Mouse (Mus musculus) central nervous system, embryonic 14 days (tissue): ENCODE results near the gene Col9a1. TPM values are rescaled to one million over a fixed set of nuclear protein-coding genes. Genes with fewer than 3 reads are reported as not detected.

Experiments used
- polyA plus RNA-seq: library from polyadenylated mRNA; depleted of rRNA; stranded (reverse); fragments of >200 nt; gene quantifications from 2 replicates; pipeline ENCODE4 v1.2.3, GENCODE M21; 2012; rRNA removed

Col9a1 gene
- polyA plus RNA-seq, result 6.2 and 91.1 TPM in 2 replicates

DNA sequence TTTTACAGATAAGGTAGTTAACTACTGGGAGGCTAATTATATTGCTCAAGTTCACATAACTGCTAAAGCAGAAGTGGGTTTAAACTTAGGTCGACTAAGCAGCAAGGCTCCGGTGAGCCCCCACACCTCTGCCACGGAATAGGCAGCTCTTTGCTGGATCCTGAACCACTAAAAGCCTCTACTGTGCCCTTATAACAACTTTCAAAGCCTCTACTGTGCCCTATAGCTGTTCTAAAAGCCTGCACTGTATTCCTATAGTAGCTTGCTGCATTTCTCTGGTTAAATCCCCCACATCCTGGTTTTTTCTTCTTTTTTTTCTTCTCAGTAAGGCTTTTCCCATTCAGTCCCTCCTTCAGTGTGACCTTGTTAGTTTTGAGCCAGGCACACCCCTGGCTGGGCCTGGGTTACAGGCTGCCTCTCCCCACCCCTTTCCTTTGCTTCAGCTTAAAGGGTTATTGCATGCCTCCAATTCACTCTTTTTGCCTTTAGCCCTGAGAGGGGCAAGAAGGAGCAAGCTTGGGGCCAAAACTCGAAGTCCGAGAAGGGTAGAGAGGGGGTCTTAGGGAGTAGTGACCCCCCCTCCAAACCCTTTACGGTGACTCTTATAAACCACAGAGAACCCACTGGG is at the start of gene Col9a1:
TSS of gene Col9a1 (plus strand) at position 387 of the 628 bp plus-strand sequence.

Other genes starting within 250 kb of the Col9a1 start
- 62.3 and 65.9 TPM in 2 replicates for gene Sdhaf4, start 172.0 kb upstream of the Col9a1 start, polyA plus RNA-seq
- 40.9 and 46.8 TPM in 2 replicates for gene Fam135a, start 77.3 kb upstream of the Col9a1 start, polyA plus RNA-seq